Mouse (Mus musculus): ENCODE results near the gene Ninj2. TPM values are rescaled to one million over a fixed set of nuclear protein-coding genes. Genes with fewer than 3 reads are reported as not detected.

Ninj2 gene
- polyA plus RNA-seq, 1 experiment from 2014 or later: 0.44 TPM

- H3K4me1 ChIP-seq (ENCODE audit: insufficient read depth, low read depth, low read length): no peaks in the 10 kb centered on the region
- no peaks in the 10 kb centered on the region for H3K36me3 ChIP-seq (ENCODE audit: insufficient read depth, low read length)
- 19% methylated on average over 2 of the region's 2 CpGs for WGBS
- H3K27me3 ChIP-seq (replicated peaks; ENCODE audit: insufficient read depth, low read length): no peaks in the 10 kb centered on the region
- TF ChIP-seq EP300 (IDR thresholded peaks at IDR 0.05) (no peak), CTCF (IDR thresholded peaks at IDR 0.05) (no peak)
- ATAC-seq (no peak), DNase-seq (ENCODE audit: low spot score) (no peak)
- H3K4me3 ChIP-seq (ENCODE audit: low read depth, low read length): no peak overlapping the region
- no peaks in the 10 kb centered on the region for H3K9me3 ChIP-seq (ENCODE audit: low read length)
- no peak overlapping the region for H3K27ac ChIP-seq (ENCODE audit: low read length)
- H3K9ac ChIP-seq (replicated peaks; ENCODE audit: low read depth): no peak overlapping the region
- H3K4me2 ChIP-seq (replicated peaks; ENCODE audit: low read depth, low read length): no peak overlapping the region
Measured at GRCm38 (mm10) chr6:120064627-120065026, 28.5 kb upstream of the Ninj2 start.

DNA sequence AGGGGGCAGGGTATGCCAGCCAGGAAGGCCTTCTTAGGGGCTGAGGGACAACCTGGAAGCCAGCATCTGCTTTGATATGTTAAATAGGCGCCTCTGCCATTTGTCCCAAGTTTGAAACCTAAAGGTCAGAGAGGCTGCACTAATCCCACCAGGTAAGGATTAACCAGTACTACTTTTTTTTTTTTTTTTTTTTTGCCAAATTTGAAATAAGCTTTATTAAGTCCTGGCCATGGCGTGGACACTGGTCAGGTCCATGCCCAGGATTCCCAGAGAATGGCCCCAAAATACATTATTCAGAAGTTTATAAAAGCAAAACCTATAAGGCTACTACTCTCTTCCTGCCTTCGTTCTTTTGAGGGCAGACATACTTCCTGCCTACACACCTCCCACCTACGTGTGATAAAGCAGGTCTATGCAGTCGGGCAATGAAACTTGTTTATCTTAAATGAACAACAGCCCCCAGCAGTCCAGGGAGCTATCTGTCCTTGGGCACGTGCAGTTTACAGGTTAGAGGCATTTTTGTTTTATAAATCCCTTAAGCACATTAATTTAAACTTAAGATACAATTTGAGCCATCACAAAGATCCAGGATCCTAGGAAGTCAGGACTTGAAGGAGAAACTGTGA, 27.5 kb upstream of the Ninj2 start:
- H3K9me3 ChIP-seq (ENCODE audit: low read length): no peaks in the 10 kb centered on the region
- TF ChIP-seq EP300 (IDR thresholded peaks at IDR 0.05) (no peak), CTCF (IDR thresholded peaks at IDR 0.05) (no peak)
- WGBS: 63% methylated on average over 6 of the region's 6 CpGs
- H3K4me1 ChIP-seq (ENCODE audit: insufficient read depth, low read depth, low read length): no peaks in the 10 kb centered on the region
- no peak overlapping the region for H3K9ac ChIP-seq (replicated peaks; ENCODE audit: low read depth)
- H3K36me3 ChIP-seq (ENCODE audit: insufficient read depth, low read length): no peaks in the 10 kb centered on the region
- H3K4me2 ChIP-seq (replicated peaks; ENCODE audit: low read depth, low read length): no peak overlapping the region
- no peak for ATAC-seq
- no peak overlapping the region for H3K27ac ChIP-seq (ENCODE audit: low read length)
- no peak overlapping the region for H3K4me3 ChIP-seq (ENCODE audit: low read depth, low read length)
- no peak for DNase-seq (ENCODE audit: low spot score)
- H3K27me3 ChIP-seq (replicated peaks; ENCODE audit: insufficient read depth, low read length): no peaks in the 10 kb centered on the region

- WGBS: 78% methylated on average over 3 of the region's 3 CpGs
- Histone ChIP-seq H3K27me3 (replicated peaks; ENCODE audit: insufficient read depth, low read length) (no peaks in the 10 kb centered on the region), H3K36me3 (ENCODE audit: insufficient read depth, low read length) (no peaks in the 10 kb centered on the region), H3K27ac (ENCODE audit: low read length) (no peak overlapping the region), H3K4me2 (replicated peaks; ENCODE audit: low read depth, low read length) (no peak overlapping the region), H3K9ac (replicated peaks; ENCODE audit: low read depth) (no peak overlapping the region), H3K4me3 (ENCODE audit: low read depth, low read length) (no peak overlapping the region), H3K9me3 (ENCODE audit: low read length) (no peaks in the 10 kb centered on the region), H3K4me1 (ENCODE audit: insufficient read depth, low read depth, low read length) (no peaks in the 10 kb centered on the region)
- DNase-seq (ENCODE audit: low spot score) (no peak), ATAC-seq (no peak)
- TF ChIP-seq EP300 (IDR thresholded peaks at IDR 0.05): no peak
Measured at GRCm38 (mm10) chr6:120069546-120069945, 23.6 kb upstream of the Ninj2 start.

DNA sequence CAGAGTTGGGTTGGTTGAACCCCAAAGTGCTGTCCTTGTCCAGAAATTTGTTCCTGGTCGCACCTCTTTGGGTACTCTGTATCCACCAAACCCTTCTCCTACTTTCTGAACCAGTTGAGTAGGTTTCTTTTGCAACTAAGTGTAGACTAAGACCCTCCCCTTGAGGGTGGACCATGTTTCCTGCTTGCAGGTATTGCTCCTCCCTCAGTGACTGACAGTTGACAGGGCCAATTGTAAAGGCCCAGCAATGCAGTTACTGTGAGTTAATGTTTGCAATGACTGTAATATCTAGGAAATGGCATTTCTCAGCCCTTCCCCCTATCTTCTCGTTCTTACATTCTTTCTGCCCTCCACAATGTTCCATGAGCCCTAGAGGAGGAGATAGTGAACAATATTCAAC, 20.5 kb upstream of the Ninj2 start:
- Histone ChIP-seq H3K4me3 (ENCODE audit: low read depth, low read length) (no peak overlapping the region), H3K27ac (ENCODE audit: low read length) (no peak overlapping the region), H3K9ac (replicated peaks; ENCODE audit: low read depth) (no peak overlapping the region), H3K36me3 (ENCODE audit: insufficient read depth, low read length) (no peaks in the 10 kb centered on the region), H3K27me3 (replicated peaks; ENCODE audit: insufficient read depth, low read length) (no peaks in the 10 kb centered on the region), H3K4me1 (ENCODE audit: insufficient read depth, low read depth, low read length) (no peaks in the 10 kb centered on the region), H3K4me2 (replicated peaks; ENCODE audit: low read depth, low read length) (no peak overlapping the region), H3K9me3 (ENCODE audit: low read length) (no peaks in the 10 kb centered on the region)
- TF ChIP-seq CTCF (IDR thresholded peaks at IDR 0.05) (no peak), EP300 (IDR thresholded peaks at IDR 0.05) (no peak)
- peak; percentile 69 for ATAC-seq
- DNase-seq (ENCODE audit: low spot score): peak; percentile 38
- WGBS: 56% methylated on average over 2 of the region's 2 CpGs

DNA sequence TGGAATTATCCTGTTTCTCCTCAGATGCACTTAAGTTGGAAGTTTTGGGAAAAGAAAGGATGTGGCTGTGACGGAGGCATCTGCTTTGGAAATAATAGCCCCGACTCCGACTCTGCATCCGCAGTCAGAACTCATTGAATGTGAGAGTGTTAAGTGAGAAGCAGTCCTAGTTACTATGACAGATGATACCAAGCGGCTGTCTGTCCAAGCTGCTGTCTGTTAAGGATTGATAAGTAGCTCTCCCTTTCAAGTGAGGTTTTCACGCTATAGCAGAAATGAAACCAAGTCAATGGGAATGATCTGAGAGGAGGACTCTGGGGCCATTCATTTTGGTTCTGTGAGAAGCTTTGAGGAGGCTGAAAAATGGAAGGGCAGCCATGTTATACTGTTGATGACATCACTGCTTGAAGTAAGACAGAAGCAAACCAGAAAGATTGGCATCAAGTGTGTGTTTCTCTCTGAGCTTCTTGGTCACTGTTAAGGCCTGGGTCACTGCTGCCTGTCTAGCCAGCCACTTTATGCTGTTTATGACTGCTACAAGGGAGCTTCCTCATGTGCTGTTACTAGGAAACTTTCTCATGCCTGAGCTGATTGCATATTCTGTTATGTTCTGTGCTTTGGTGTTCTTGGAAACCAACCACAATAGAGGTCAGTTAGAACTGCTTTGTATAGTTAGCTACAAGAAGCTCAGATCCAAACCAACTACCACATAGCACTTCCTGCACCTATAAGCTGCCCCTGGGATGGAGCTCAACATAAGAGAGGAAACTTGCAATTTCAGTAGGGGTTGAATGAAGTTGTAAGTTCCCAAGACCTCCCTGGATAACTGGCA, 16.3 kb upstream of the Ninj2 start:
- Histone ChIP-seq H3K4me3 (ENCODE audit: low read depth, low read length) (no peak overlapping the region), H3K9ac (replicated peaks; ENCODE audit: low read depth) (no peak overlapping the region), H3K9me3 (ENCODE audit: low read length) (no peaks in the 10 kb centered on the region), H3K4me2 (replicated peaks; ENCODE audit: low read depth, low read length) (no peak overlapping the region), H3K27ac (ENCODE audit: low read length) (no peak overlapping the region), H3K4me1 (ENCODE audit: insufficient read depth, low read depth, low read length) (no peaks in the 10 kb centered on the region), H3K27me3 (replicated peaks; ENCODE audit: insufficient read depth, low read length) (no peaks in the 10 kb centered on the region), H3K36me3 (ENCODE audit: insufficient read depth, low read length) (no peaks in the 10 kb centered on the region)
- no peak for ATAC-seq
- TF ChIP-seq EP300 (IDR thresholded peaks at IDR 0.05) (no peak), CTCF (IDR thresholded peaks at IDR 0.05) (no peak)
- DNase-seq (ENCODE audit: low spot score): no peak
- 68% methylated on average over 6 of the region's 6 CpGs for WGBS

- DNase-seq (ENCODE audit: low spot score) (no peak), ATAC-seq (no peak)
- Histone ChIP-seq H3K9me3 (ENCODE audit: low read length) (no peaks in the 10 kb centered on the region), H3K4me1 (ENCODE audit: insufficient read depth, low read depth, low read length) (no peaks in the 10 kb centered on the region), H3K27ac (ENCODE audit: low read length) (no peak overlapping the region), H3K36me3 (ENCODE audit: insufficient read depth, low read length) (no peaks in the 10 kb centered on the region), H3K9ac (replicated peaks; ENCODE audit: low read depth) (no peak overlapping the region), H3K27me3 (replicated peaks; ENCODE audit: insufficient read depth, low read length) (no peaks in the 10 kb centered on the region), H3K4me2 (replicated peaks; ENCODE audit: low read depth, low read length) (no peak overlapping the region), H3K4me3 (ENCODE audit: low read depth, low read length) (no peak overlapping the region)
- 78% methylated on average over 10 of the region's 10 CpGs for WGBS
- no peak for TF ChIP-seq EP300 (IDR thresholded peaks at IDR 0.05)
- TF ChIP-seq CTCF (IDR thresholded peaks at IDR 0.05): no peak
Measured at GRCm38 (mm10) chr6:120079547-120079946, 13.6 kb upstream of the Ninj2 start.
